Mouse (Mus musculus) liver, embryonic 14.5 days (tissue): ENCODE results near the gene Flywch2. TPM values are rescaled to one million over a fixed set of nuclear protein-coding genes. Genes with fewer than 3 reads are reported as not detected.

ENCODE experiments used
- ATAC-seq: fragments of 200-750 bp; cut with Nextera tagmentation; 2 replicates; pipeline ENCODE4 v1.8.0; 2017; ENCODE audit warnings: moderate number of reproducible peaks, mild to moderate bottlenecking, moderate library complexity; ENCODE audit not compliant: insufficient read depth
- DNase-seq, 3 experiments: peaks; one replicate each; pipeline ENCODE4 v3.0.0-alpha.2; 2012 to 2013; ENCODE audit warnings: low read depth in 3 of 3, low spot score in 3 of 3
- H3K27ac ChIP-seq: fragments of 300-500 bp; sonication (generic); 2 replicates; pipeline ENCODE4 v1.5.1; 2014; ENCODE audit warnings: moderate library complexity, mild to moderate bottlenecking, control low read depth, inconsistent platforms
- H3K27me3 ChIP-seq: fragments of 300-500 bp; sonication (generic); 2 replicates; pipeline ENCODE4 v1.6.1; 2014; ENCODE audit warnings: mild to moderate bottlenecking, low read length, moderate library complexity; ENCODE audit not compliant: control insufficient read depth, insufficient read depth
- H3K36me3 ChIP-seq: fragments of 300-500 bp; sonication (generic); replicated peaks from 2 replicates; pipeline ENCODE4 v1.6.1; 2014; ENCODE audit warnings: low read depth; ENCODE audit not compliant: control insufficient read depth, insufficient read depth
- H3K4me1 ChIP-seq, 2 experiments: fragments of 200-500 bp in 1 of 2; fragments of 300-500 bp in 1 of 2; sonication (generic) in 1 of 2; replicated peaks; 2 replicates each; pipeline ENCODE4 v1.6.1; 2012 to 2014; ENCODE audit warnings: antibody characterized with exemption in 1 of 2, inconsistent platforms in 1 of 2, low read length in 1 of 2; ENCODE audit not compliant: control insufficient read depth in 2 of 2, insufficient read depth in 2 of 2
- H3K4me2 ChIP-seq: fragments of 300-500 bp; sonication (generic); 2 replicates; pipeline ENCODE4 v1.6.1; 2014; ENCODE audit warnings: low read depth, mild to moderate bottlenecking, control low read depth, moderate library complexity
- H3K4me3 ChIP-seq, 2 experiments: fragments of 200-500 bp in 1 of 2; fragments of 300-500 bp in 1 of 2; sonication (generic) in 1 of 2; 2 replicates each; pipeline ENCODE4 v1.5.1; 2012 to 2014; ENCODE audit warnings: low read depth in 2 of 2, low read length in 2 of 2, mild to moderate bottlenecking in 2 of 2, control low read depth in 1 of 2, inconsistent platforms in 1 of 2, moderate library complexity in 1 of 2; ENCODE audit not compliant: insufficient read depth in 1 of 2
- H3K9ac ChIP-seq: fragments of 300-500 bp; sonication (generic); replicated peaks from 2 replicates; pipeline ENCODE4 v1.6.1; 2014; ENCODE audit warnings: mild to moderate bottlenecking, control low read depth, moderate library complexity
- H3K9me3 ChIP-seq: fragments of 300-500 bp; sonication (generic); 2 replicates; pipeline ENCODE4 v1.6.1; 2016; ENCODE audit warnings: low read length, mixed read lengths; ENCODE audit not compliant: control insufficient read depth
- CTCF ChIP-seq: IDR thresholded peaks from 2 replicates; pipeline ENCODE4 v1.5.1; 2016; ENCODE audit warnings: antibody characterized with exemption, low read depth, control low read depth
- EP300 ChIP-seq: IDR thresholded peaks from 2 replicates; pipeline ENCODE4 v1.6.1; 2016; ENCODE audit warnings: antibody characterized with exemption, low read depth
- WGBS: fragments of 180-500 bp; shearing (Covaris S2); extraction: QIAGEN DNeasy Blood & Tissue Kit; methylation state at CpG from one replicate; pipeline ENCODE4 v1.1.7; 2014; ENCODE audit not compliant: insufficient replicate concordance; 5-methylcytosine and 5-hydroxymethylcytosine counted together
- polyA plus RNA-seq, 2 experiments: library from polyadenylated mRNA; depleted of rRNA in 1 of 2; stranded (reverse) in 1 of 2; unstranded in 1 of 2; fragments of >200 nt; fragmentation: Nextera tagmentation in 1 of 2; extraction: Ambion mirVana in 1 of 2; gene quantifications; 2 replicates each; pipeline versions ENCODE4 v1.2.1 to v1.2.3; 2012 to 2014

Flywch2 gene
- polyA plus RNA-seq, 2 experiments, result 0.79 to 1.0 TPM

- Histone ChIP-seq H3K4me1 (no peaks in the 10 kb centered on the region), H3K36me3 (no peaks in the 10 kb centered on the region), H3K4me3 (no peak overlapping the region), H3K9me3 (no peaks in the 10 kb centered on the region), H3K27ac (no peak overlapping the region), H3K9ac (no peak overlapping the region), H3K4me2 (no peak overlapping the region), H3K27me3 (no peaks in the 10 kb centered on the region)
- 78% methylated on average over 9 of the region's 9 CpGs for WGBS
- no peak for TF ChIP-seq EP300
- TF ChIP-seq CTCF, result no peak
- DNase-seq, result no peak
- ATAC-seq, result no peak
Measured at GRCm38 (mm10) chr17:23757581-23757980, 28.3 kb downstream of the Flywch2 start.

DNA sequence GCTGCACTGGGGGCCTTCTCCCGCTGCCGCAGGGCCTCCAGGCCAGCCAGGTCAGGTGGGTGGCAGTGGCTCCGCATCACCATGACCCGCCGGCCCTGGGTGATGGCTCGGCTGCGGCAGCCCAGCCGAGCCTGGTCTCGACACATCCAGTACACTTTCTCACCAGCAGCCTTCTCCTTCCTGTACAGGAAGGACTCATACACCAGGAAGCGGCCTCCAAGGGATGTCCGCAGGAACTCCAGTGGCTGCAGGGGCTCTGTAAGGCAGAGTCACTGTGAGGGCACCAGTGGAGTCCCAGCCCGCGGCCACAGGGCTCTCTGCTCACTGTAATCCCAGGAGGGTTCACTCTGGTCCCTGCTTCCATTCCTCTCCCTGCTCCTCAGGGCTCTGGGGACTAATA is 30.2 kb downstream of the Flywch2 start:
- Histone ChIP-seq H3K4me3 (no peak overlapping the region), H3K4me2 (no peak overlapping the region), H3K9me3 (no peaks in the 10 kb centered on the region), H3K4me1 (no peaks in the 10 kb centered on the region), H3K27ac (no peak overlapping the region), H3K27me3 (no peaks in the 10 kb centered on the region), H3K36me3 (no peaks in the 10 kb centered on the region), H3K9ac (no peak overlapping the region)
- TF ChIP-seq EP300, result no peak
- no peak for TF ChIP-seq CTCF
- 67% methylated on average over 13 of the region's 13 CpGs for WGBS
- DNase-seq (no peak), ATAC-seq (no peak)

- no peak for DNase-seq
- ATAC-seq, result no peak
Measured at GRCm38 (mm10) chr17:23749400-23750191, 36.3 kb downstream of the Flywch2 start.

GRCm38 (mm10) chr17:23748631-23749391 is 37.1 kb downstream of the Flywch2 start:
- peaks cover 0 to 3% of the 10 kb centered on the region in 2 experiments; a peak in 1 of 4 replicates for H3K4me1 ChIP-seq
- H3K27ac ChIP-seq, result no peak overlapping the region
- no peaks in the 10 kb centered on the region for H3K36me3 ChIP-seq
- DNase-seq (peak; percentile 62 to 65 (median 62)), ATAC-seq (peak; percentile 27; the same call in 1 of the 2 replicates)
- no peaks in the 10 kb centered on the region for H3K9me3 ChIP-seq
- H3K27me3 ChIP-seq, result peaks cover 33% of the 10 kb centered on the region
- peak overlapping the region; percentile 49 for H3K4me2 ChIP-seq
- H3K9ac ChIP-seq, result no peak overlapping the region; the same call in 1 of the 2 replicates
- peak; percentile 86 for TF ChIP-seq CTCF
- no peak for TF ChIP-seq EP300
- 26% methylated on average over 10 of the region's 10 CpGs for WGBS
- H3K4me3 ChIP-seq, result peak overlapping the region; percentile 26 to 34; a peak in 1 of 4 replicates

More at GRCm38 (mm10) chr17:23749400-23750191, 36.3 kb downstream of the Flywch2 start:
- no peak overlapping the region; the same call in 1 of the 2 replicates for H3K9ac ChIP-seq
- no peak for TF ChIP-seq EP300
- no peak for TF ChIP-seq CTCF
- peak overlapping the region; percentile 49 for H3K4me2 ChIP-seq
- H3K36me3 ChIP-seq, result no peaks in the 10 kb centered on the region
- H3K9me3 ChIP-seq, result no peaks in the 10 kb centered on the region
- peak overlapping the region; percentile 26 to 34; a peak in 1 of 4 replicates for H3K4me3 ChIP-seq
- 58% methylated on average over 11 of the region's 11 CpGs for WGBS
- H3K27ac ChIP-seq, result no peak overlapping the region
- peaks cover 26% of the 10 kb centered on the region for H3K27me3 ChIP-seq
- H3K4me1 ChIP-seq, result peaks cover 0 to 3% of the 10 kb centered on the region in 2 experiments; a peak in 1 of 4 replicates

DNA sequence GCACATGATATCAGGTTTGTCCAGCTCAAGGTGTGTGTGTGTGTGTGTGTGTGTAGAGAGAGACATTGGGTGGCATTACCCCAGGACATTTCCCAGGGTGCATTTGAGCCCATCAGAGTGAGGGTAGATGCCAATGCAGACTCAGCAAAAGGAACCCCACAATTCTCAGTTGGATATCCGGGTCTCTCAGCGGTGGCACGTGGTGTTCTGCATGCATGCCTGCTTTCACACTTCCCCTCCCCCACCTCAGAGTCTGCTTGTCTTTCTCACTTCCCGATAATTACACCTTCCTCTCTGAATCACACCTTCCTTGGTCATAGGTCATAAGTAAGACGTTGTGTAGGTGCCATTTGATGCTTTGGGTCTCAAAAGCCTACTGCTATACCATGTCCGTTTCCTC is 37.9 kb downstream of the Flywch2 start:
- DNase-seq (no peak), ATAC-seq (no peak)
- Histone ChIP-seq H3K9me3 (no peaks in the 10 kb centered on the region), H3K4me2 (no peak overlapping the region), H3K27ac (no peak overlapping the region), H3K36me3 (no peaks in the 10 kb centered on the region), H3K4me1 (peaks cover 0 to 3% of the 10 kb centered on the region in 2 experiments; a peak in 1 of 4 replicates), H3K27me3 (peaks cover 41% of the 10 kb centered on the region), H3K9ac (no peak overlapping the region), H3K4me3 (no peak overlapping the region)
- TF ChIP-seq EP300 (no peak), CTCF (no peak)
- WGBS, result 18% methylated on average over 6 of the region's 6 CpGs
